Mouse (Mus musculus): ENCODE results near the gene Kank4.
"Not testable (repeated sequence)": the region's sequence is repeated elsewhere in the genome, so short reads cannot be mapped to it uniquely, and the experiment has no call there.

Gene Kank4

DNA sequence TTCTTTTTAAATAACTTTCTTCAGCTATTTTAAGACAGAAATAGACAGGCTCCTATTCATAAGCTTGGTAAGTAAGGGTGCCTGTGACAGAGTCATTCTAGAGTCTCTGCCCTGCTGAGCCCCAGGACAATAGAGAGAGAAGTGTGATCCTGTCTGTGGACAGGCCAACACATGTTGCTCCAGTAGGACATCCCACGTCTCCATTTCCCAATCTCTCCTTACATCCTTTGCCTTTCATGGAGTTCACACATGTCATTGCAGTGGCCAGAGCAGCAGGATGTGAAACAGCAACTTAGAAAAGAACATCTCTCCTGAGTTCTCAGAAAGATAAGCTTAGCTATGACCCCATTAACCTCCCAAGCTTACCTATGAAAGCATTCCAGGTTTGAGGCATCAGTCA, 14.4 kb upstream of the Kank4 start:
- DNase-seq (ENCODE audit: low read depth): no peak

DNA sequence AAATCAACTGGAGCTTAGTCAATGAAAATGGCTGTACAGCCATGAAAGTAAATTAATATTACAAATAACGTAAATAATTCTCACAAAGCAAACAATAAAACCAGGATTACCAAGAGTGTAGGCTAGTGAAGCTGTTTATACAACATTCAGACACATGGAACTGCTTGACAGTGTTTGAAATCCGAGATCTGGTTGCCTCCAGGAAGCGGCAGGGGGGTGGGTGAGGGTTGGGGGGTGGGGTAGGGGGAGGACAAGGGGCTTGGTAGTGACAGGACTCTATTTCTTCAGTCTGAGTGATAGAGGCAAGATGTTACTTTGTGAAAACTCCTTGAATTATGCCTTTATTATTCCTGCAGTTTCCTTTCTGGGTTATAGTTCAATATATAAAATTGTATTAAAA, 9.4 kb upstream of the Kank4 start:
- no peak for DNase-seq (ENCODE audit: low read depth)

DNA sequence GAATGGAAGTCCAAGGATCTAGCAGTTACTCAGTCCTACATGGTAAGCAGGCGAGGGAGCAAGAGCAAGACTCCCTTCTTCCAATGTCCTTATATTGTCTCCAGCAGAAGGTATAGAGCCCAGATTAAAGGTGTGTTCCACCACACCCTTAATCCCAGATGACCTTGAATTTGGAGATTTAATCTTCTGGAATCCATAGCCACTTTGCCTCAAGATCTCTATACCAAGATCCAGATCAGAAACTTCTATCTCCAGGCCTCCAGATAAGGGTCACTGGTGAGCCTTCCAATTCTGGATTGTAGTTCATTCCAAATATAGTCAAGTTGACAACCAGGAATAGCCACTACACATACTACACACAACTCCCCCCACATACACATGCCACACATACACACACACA, 6.4 kb upstream of the Kank4 start, which contains the start of gene I0C0044D17Rik:
I0C0044D17Rik (minus strand) TSS at position 101 of the 400 bp plus-strand sequence.
- DNase-seq (ENCODE audit: low read depth): not testable (repeated sequence)

DNA sequence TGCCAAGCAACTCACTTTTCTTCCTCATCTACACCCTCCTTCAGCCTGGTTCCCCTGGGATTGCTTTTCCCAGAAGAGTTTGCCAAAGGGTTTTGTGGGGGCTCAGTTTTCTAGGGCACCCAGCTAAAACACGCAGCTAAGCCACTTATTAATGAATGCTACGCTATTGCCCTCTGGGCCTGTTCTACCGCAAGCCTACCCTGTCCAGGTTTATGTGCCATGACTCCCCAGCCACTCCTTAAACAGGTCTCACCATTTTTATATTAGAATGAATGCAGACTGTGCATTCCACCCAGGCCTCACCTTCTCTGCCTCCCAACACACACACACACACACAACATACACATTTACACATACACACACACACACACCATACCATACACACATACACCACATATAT, 5.7 kb upstream of the Kank4 start:
- no peak for DNase-seq (ENCODE audit: low read depth)

DNA sequence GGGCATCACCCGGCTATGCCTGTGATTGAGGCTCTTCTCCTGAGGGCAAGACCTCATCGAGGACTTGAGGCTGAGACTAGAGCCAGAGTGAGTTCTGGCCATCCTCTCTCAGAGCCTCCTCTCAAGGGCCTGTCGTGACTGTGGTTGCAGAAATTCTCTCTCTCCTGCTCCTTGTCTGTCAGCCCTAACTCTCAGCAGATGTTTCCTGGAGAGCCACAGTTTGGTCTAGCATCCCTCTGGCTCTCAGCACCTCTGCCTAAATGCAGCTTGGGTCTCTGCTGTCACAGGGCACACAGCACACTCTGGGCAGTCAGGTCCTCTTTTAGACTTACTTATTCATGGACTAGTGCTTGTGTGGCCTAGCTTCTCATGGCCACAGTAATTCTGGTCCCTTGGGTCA, 5.1 kb upstream of the Kank4 start:
- DNase-seq (ENCODE audit: low read depth): no peak

DNA sequence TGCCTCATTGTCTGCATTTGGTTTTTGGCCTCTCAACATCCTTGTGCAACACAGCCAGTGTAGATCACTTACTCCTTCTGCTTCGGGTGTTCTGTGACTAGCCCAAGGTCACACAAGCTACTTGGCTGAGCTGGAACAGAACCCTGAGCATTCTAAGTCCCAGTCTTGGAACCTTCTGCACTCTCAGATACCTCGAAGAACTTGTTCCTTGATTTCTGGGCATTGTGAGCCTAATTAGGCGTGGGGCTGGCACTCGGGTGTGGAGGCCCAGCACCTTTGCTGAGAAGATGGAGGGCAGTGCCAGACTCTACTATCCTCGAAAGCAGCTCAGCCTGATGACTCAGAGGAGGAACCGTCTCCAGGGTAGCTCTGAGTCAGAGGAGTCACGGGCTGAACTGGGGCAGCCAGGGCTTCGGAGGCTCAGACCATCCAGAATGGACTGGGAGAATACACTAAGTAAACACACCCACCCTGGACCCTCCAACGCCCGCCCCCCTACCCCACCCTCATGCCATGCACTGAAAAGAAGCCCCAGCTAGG, 1.9 kb upstream of the Kank4 start:
- no peak for DNase-seq (ENCODE audit: low read depth)

DNA sequence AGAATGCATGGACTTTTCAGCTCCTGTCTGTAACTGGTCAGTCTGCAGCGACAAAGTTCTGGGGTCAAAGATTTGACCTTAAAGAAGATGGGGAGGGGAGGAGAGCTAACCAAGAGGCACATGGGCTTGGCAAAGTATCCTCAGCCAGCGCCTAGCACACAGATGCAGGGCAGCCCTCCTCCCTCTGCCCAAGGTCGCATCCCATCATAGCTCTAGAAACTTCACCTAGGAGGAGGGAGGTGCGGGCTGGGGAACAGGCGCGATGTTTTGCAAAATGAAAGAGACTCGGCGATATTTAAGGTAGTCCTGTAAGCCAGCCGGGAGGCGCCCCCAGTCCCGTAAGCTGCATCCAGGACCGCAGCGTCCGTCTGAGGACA, 542 bp downstream of the Kank4 start:
- DNase-seq (ENCODE audit: low read depth): no peak

DNA sequence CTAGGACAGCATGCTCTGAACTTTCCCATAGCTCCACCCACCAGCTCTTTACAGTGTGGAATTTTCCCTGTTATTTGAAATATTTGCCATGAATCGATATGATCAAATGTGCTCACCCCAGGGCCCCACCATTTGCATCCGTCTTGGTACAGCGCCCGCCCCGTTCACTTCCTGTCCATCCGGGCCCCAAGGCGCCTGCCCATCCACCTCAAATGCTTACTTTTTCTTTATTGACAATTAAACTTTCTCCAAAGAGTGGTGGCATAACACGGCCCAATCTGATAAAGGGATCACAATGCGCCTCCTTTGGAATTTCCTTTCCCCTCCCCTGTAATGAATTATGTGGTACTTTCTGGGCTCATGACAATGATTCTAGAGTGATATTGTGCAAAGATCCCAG, 11.0 kb downstream of the Kank4 start:
- DNase-seq (ENCODE audit: low read depth): no peak

DNA sequence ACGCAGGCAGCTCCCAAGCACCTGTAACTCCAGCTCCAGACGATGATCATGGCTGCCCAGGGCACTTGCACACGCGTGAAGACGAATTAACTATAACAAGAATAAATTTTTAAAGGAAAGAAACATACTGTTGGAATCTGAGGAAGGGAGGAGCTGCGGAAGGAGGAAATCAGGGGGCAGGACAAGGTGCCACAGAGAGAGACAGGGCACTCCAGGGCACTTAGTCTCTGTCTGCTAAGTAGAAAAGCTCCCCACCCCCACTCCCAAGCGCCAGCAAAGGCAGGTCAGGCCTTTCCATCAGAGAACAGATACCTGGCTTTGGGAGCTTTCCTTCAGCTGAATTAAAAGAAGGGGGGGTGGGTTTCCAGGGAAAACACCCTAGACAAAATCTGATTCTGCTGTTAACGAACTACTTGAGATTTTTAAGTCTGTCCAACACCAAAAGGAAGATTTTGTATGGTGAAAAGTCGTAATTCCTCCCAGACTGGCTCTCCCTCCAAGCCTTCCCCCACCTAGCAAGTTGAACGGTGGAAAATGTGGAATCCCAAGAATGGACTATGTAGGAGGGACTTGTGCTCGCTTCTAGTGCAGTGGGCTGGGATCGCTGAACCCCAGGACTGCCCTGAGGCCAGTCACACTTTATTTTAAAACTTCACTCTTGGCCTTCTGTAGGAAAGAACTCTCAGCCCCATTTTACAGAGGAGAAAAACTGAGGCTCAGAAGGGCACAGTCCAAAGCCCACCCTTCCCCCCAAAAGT, 11.9 kb downstream of the Kank4 start:
- DNase-seq (ENCODE audit: low read depth): no peak

DNA sequence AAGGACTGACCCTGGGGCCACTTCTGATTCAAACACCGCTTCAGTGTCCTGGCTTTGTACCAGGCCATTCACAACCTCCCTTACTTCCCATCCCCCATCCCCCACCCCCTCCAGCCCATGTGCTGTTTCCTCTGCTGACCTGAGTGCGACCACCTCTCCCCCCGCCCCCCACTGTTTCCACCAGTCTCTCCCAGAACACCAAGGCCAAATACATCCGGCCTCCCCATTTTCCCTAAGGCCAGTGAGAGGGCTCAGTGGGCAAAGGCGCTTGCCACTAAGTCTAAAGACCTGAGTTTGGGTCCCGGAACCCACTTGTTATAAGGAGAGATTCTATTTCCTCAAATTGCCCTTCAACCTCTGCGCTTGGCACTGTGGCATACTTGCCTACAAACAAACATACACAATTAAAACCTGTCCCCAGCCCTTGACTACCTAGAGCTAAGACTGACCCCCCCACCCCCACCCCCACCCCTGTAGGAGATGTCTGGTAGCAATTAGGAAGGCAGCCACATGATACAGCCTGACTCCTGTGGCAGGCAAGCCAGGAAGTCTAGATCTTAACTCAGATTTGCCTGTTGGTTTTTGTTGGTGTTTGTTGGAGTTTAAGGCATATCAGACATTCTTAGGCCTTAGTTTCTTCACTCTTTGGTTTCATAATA, 12.7 kb downstream of the Kank4 start:
- no peak for DNase-seq (ENCODE audit: low read depth)

DNA sequence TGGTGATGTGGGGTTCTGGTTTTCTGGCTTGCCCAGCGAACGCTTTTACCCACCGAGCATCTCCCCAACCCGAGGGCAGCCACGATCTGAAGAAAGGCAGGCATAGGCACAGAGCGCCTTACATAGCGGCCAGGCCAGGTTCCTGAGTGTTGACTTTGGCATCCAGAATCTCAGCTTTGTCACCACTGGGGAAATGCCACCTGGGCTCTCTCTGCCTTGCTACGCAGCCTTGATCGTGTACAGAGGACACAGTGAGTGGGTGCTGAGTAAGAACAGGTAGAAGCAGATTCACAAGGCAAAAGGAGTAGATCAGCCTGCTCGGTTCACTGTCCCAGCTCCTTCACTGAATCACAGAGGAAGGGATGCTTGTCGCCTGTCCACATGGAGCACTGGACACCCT, 15.6 kb downstream of the Kank4 start:
- DNase-seq (ENCODE audit: low read depth): no peak

DNA sequence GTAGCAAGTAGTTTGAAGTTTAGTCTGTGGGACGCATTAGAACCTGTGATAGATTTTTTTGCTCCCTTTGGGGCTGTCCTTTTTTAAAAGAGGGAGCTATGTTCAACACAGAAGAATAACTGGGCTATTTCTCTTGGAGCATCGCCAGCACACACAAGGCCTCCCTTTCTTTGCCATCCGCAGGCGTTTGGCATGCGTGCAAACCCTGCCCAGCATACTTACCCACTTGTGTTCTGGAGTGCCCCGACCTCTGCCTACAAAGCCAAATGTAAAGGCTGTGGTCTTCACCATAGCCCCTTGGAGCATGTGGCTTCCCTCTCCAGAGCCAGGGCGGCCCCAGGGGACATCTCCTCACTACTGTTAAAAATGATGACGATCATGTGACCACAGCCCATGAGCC, 16.5 kb downstream of the Kank4 start:
- no peak for DNase-seq (ENCODE audit: low read depth)

DNA sequence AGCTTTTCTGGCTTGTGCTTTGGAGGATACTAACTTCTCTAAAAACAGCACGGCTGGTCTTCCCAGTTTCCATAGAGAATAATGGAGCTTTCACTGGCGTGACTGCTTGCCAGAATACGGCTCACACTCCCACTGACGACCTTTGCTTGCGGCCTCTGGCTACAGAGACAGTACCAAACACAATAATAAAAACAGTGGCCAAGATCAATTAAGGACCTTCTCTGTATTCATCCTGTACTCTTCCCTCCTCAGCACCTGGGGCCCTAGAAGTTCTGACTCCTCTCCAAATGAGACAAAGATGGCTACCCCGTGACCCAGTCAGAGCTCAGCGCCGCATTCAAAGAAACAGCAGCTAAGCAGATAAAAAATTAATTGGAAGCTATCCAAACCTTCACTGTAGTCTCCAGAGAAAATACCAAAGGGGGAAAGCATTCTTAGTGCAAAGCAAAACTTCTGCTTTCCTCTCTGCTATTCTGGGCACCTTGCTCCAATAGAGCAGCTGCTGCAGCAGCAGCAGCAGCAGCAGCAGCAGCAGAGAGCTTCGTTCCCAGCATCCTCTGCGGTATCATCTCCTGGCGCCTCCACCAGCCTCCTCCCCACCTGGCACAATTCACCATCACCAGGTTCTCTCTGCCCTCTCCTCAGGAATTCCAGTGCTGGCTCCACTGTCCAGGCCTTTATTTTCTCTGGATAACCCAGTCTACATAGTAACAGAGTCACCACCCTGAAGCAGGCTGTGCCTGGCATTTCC, 20.6 kb downstream of the Kank4 start:
- no peak for DNase-seq (ENCODE audit: low read depth)

DNA sequence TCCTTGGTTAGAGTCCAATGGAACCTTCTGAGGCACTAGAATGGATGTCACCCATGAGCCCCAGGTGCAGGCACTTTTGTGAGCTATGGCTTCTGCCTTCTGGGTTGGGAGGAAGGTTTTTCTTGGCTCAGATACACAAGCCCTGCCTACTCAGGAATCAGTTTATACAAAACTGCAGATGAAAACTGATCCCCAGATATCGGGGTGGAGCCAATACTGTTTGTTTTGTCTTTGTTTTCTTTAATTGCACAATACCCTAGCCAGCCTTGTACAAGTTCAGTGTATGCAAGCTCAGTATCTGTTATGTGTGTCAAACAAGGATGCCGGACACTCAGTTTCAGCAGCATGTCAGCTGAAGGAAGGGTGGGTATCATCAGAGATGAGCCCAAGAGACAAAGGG, 22.1 kb downstream of the Kank4 start:
- DNase-seq (ENCODE audit: low read depth): no peak

DNA sequence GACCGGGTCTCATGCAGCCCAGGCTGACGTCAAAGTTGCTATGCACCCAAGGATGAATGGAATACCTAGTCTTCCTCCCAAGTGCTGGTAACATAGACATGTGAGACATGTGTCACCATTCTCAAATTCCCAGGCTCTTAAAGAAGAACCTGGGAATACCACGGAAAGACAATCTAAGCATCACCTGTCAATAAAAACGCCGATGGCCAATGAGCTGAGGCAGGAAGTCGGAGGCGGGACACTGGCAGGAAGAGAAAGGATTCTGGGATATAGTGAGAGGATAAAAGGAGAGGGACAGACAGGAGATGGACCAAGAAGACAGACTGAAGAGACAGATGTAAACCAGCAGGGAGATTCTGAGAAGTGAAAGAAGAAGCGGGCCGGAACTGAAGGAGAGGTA, 23.9 kb downstream of the Kank4 start:
- no peak for DNase-seq (ENCODE audit: low read depth)

DNA sequence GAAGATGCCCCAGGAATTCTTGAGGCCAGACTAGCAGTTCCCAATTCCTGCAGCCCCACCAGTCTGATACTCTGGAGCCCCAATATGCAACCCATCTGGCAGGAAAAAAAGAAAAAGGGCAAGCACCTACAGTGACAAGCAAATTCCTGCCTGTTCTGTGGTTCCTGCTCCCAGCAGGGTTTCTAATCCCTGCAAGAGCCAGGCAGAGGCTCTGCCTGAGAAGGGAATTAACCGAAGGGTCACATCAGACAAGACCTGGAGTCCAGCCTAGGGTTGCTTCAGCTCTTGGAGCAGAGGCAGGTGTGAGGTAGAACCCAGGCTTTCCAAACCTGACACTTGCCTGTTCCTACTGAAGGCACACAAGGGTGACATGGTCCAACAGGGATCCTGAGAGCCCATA, 26.6 kb downstream of the Kank4 start:
- no peak for DNase-seq (ENCODE audit: low read depth)

DNA sequence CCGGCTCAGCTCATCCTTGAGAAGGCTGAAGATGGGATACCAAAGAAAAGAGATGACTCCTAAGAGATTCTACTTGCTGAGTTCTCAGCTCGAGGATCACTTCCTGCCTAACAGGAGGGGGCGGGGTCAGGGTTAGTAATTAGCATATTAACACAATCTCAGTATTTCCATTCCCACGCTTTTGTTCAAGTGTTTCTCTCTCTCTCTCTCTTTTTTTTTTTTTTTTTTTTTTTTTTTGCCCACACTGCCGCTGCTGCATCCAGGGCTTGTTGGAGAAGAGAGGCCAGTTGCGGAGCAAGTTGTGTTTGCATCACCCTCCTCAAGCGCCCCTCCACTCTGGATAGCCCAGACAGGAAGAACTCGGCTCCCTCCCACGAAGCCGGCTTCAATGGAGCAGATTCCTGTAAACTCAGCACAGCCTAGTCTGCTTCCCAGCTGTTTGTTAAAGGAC, 27.5 kb downstream of the Kank4 start:
- no peak for DNase-seq (ENCODE audit: low read depth)

DNA sequence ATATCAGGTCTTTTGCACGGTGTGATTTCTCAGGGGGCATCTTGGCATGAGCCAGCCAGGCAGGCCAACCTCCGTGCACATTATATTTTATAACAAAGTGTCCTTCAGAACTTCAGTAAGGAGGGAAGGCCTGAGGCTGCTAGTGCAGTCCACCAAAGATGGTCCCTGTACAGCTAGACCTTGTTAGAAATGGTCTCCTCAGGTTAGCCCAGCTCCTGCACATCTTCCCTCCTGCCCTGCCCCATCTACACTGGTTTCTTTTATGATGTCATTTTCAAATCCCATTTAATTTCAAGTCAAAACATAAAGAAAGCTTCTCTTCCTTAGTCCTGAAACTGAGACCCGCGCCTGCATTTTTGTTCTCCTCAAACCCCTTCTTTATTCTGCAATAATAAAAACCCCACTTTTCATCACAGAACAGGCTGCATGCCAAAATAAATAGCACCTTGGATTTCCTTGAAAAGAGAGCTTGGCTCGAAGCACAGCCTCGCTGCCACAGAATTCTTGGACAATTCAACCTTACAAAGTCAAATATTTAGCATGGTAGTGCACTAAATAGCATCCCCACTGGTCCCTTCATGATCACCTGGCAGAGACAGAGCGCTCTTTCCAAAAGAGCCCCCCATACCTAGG, 28.1 kb downstream of the Kank4 start:
- no peak for DNase-seq (ENCODE audit: low read depth)

DNA sequence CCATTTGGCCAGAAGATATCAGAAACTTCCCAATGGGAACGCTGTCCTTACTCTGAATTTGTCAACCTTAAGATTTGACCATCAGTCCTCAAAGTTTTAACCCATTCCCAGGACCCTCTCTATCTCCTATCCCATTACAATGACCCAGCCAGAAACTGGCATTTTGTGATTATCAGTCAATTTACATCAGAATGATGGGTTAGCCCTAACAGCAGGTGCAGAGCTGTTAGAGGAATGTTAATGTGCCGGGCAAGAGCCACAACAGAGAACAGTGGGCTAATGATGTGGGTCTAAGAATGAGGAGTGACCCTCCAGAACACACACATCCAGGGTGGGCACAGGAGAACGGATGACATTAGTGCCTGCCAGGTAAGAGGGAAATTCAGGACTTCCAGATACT, 31.1 kb downstream of the Kank4 start:
- DNase-seq (ENCODE audit: low read depth): no peak

DNA sequence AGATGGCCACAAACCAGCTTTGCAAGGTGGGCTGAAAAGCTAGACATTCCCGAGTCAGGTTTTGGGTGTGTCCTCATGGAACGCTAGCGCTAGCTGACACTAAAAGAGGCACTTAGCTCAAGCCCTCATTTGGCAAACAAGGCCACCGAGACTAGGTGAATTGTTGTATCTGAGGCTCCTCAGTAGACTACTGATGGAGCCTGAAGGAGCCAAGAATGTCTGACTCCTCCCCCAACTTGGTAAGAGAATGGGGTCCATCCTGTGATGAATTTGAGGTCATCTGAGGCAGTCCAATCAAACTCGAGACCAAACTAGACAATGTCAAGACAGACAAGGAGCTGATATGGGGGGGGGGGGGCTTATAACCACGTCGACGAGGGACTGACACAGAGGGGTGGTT, 31.5 kb downstream of the Kank4 start:
- DNase-seq (ENCODE audit: low read depth): no peak

DNA sequence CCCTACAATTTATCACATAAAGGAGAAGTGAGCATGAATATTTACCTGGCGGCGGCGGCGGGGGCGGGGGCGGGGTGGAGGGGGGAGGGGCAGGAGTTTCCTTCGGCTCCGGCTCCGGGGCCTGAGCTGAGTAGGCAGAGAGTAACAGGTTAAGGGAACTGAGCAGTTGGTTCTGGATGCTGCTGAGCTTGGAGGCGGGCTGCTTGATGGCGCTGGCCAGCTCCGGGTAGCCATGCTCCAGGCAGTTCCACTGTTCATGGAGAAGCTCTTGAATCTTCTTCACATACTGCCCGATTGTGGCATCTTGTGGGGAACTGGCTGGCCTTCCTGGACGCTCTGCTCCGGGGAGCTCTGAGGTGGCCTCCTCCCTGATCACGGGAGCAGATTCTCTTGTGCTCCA, 39.1 kb downstream of the Kank4 start:
- no peak for DNase-seq (ENCODE audit: low read depth)

DNA sequence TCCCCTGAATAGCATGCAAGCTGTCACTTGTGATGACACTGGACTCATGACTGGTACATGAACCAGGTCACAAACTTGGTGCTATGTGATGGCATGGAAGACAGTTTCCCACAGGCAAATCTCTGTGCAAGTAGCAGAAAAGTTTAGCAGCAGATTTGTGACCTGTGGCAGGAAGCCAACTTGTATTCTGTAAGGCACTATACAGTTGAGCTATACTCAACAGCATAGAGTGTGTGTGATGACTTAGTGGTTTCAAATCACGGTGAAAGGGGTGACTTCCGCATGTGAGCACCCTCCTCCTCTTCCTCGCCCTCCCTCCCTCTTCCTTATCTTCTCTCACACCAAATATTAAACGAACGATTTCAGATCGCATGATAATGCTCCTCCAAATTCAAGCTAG, 39.9 kb downstream of the Kank4 start:
- no peak for DNase-seq (ENCODE audit: low read depth)
